Mouse (Mus musculus): ENCODE results near the gene Fn1. TPM values are rescaled to one million over a fixed set of nuclear protein-coding genes. Genes with fewer than 3 reads are reported as not detected.
A peak's percentile ranks its signal among the peaks of the same experiment; 100 is the strongest.

Fn1 gene
- polyA plus RNA-seq, 1 experiment from 2014 or later = 191 TPM

DNA sequence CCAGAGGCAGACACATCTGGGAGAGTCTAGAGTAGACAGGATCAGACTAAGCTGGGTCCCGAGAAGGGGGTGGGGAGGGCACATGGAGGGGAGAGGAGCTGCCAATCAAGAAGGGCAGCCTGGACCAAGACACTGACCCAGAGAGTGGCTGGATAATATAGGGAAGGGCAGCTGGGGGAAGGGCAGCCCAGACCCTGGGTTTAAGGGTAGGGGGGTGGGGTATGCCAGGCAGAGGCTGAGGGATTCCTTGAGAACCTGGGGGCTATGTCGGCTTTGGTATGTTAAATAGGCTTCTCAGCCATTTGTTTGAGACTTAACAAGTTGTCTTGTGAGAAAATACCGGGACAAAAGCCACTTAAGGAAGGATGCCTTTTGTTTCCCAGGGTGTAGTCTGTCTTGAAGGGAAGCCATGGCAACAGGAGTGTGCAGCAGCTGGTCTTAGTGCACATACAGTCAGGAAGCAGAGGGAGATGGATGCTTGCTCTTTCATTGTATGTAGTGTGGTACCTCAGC lies 20.5 kb upstream of the Fn1 start:
- H3K4me1 ChIP-seq = peaks cover 8% of the 10 kb centered on the region
- peak overlapping the region; percentile 25; the same call in 1 of the 2 replicates for H3K27ac ChIP-seq
- WGBS = 6% methylated on average over 3 of the region's 3 CpGs
- no peaks in the 10 kb centered on the region for H3K27me3 ChIP-seq (ENCODE audit: low read depth, poor library complexity, severe bottlenecking)
- H3K4me3 ChIP-seq = no peak overlapping the region
- no peaks in the 10 kb centered on the region for H3K36me3 ChIP-seq
- no peaks in the 10 kb centered on the region for H3K9me3 ChIP-seq (replicated peaks)
- no peak for DNase-seq (ENCODE audit: low spot score)

DNA sequence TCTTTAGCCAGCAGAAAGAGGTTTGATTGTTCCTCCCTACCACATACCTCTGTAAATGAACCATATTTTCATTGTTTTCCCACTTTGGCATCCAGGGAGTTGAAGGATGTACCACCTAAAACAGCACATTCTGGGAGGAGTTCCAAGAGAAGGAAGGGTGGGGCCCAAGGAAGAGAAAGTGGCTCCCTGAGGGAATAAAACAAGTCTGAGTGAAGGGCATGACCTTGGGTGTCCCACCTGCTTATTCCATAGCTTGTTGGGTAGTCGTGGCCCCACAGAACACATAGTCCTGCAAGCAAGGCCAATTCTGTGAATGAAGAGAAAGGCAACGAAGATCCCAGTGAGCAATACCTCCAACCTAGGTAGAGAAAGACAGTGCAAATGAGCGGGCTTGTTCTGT lies 19.3 kb upstream of the Fn1 start:
- Histone ChIP-seq H3K27me3 (ENCODE audit: low read depth, poor library complexity, severe bottlenecking) (no peaks in the 10 kb centered on the region), H3K27ac (no peak overlapping the region), H3K36me3 (no peaks in the 10 kb centered on the region), H3K9me3 (replicated peaks) (no peaks in the 10 kb centered on the region), H3K4me1 (peaks cover 8% of the 10 kb centered on the region), H3K4me3 (no peak overlapping the region)
- 87% methylated on average over 3 of the region's 3 CpGs for WGBS
- no peak for DNase-seq (ENCODE audit: low spot score)

DNA sequence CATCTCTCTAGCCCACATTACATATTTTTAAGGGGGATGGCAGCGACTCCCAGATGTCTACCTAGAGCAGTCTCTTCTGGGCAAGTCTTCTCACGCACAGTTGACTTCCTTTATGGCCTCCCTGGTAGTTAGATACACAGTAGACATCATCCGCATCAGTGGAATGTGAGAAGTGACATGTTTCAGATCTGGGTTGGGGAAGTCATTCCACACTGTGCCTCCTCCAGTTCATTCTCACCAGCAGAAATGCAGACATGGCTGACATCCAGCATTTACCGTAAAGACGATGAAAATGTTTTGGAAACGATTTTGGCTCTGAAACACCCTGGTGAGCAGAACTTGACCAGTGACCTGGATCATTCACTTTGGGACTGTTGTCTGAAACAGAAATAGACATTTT lies 10.2 kb upstream of the Fn1 start:
- 96% methylated on average over 6 of the region's 6 CpGs for WGBS
- Histone ChIP-seq H3K4me1 (0 out of 2 replicates have a peak, but pooled peaks cover 4% of the 10 kb centered on the region), H3K27me3 (ENCODE audit: low read depth, poor library complexity, severe bottlenecking) (no peaks in the 10 kb centered on the region), H3K4me3 (no peak overlapping the region), H3K36me3 (peaks cover 11% of the 10 kb centered on the region; the same call in 1 of the 2 replicates), H3K9me3 (replicated peaks) (0 out of 2 replicates have a peak, but pooled peaks cover 2% of the 10 kb centered on the region), H3K27ac (no peak overlapping the region)
- DNase-seq (ENCODE audit: low spot score) = no peak

DNA sequence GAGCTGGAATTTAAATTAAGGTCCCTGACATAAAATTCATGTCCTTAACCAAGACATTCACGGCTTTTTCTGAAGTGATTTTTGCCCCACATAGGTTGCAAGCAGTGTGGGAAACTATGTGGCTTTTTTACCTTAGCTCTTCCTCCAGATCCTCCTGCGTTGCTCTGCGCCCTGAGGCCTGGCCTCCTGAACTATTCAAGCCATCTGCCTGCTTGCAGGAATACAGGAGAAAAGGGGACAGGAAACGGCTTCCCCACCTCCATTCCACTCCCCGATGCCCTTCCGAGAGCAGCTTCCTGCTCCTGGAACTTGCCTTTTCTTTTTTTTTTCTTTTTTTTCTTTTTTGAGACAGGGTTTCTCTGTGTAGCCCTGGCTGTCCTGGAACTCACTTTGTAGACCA lies 5.6 kb upstream of the Fn1 start:
- Histone ChIP-seq H3K4me3 (no peak overlapping the region), H3K4me1 (peaks cover 28% of the 10 kb centered on the region), H3K9me3 (replicated peaks) (0 out of 2 replicates have a peak, but pooled peaks cover 2% of the 10 kb centered on the region), H3K36me3 (peaks cover 11% of the 10 kb centered on the region; the same call in 1 of the 2 replicates), H3K27me3 (ENCODE audit: low read depth, poor library complexity, severe bottlenecking) (no peaks in the 10 kb centered on the region), H3K27ac (no peak overlapping the region)
- DNase-seq (ENCODE audit: low spot score) = no peak
- 68% methylated on average over 6 of the region's 6 CpGs for WGBS

DNA sequence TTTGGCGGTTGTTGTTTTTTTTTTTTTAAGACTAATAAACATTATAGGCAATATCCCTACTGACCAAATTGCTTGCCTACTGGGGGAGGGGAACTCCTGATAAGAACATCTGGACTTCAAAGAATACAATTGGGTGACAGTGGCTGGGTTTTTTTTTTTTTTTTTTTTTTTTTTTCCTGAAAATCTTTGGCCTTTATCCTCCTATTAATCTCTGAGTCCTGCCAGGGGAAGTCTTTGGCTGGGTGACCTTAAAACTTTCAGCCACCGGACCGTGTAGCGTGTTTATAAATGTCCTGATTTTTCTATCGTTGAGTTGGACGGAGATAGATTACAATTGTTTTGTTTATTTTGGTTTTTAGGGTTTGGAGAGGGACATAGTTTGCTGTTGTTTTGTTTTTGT lies 3.3 kb upstream of the Fn1 start:
- no peak for DNase-seq (ENCODE audit: low spot score)
- Histone ChIP-seq H3K27ac (no peak overlapping the region), H3K9me3 (replicated peaks) (no peaks in the 10 kb centered on the region), H3K27me3 (ENCODE audit: low read depth, poor library complexity, severe bottlenecking) (no peaks in the 10 kb centered on the region), H3K4me3 (no peak overlapping the region), H3K4me1 (peaks cover 34% of the 10 kb centered on the region), H3K36me3 (no peaks in the 10 kb centered on the region)
- 46% methylated on average over 6 of the region's 6 CpGs for WGBS

DNA sequence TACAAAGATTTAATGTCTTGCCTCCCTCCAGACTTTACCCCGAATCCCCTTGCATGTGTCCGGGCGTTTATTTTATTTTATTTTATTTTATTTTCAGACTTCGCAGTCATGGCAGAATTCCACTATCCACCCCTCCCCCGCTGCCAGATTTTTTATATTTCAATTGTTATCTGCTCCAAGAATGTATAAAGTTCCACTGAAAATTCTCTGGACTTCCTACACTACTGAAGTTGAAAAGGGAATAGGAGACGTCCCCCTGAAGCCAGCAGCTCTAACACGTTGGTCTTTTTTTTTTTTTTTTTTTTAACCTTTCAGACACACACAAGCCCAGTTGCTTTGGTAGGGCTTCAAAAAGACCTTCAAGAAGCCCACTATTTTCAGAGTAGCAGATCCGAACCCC lies 1.2 kb upstream of the Fn1 start:
- Histone ChIP-seq H3K27ac (peak overlapping the region; percentile 98), H3K36me3 (peaks cover 17% of the 10 kb centered on the region), H3K4me3 (peak overlapping the region; percentile 84), H3K27me3 (ENCODE audit: low read depth, poor library complexity, severe bottlenecking) (no peaks in the 10 kb centered on the region), H3K4me1 (peaks cover 48% of the 10 kb centered on the region), H3K9me3 (replicated peaks) (no peaks in the 10 kb centered on the region)
- DNase-seq (ENCODE audit: low spot score) = no peak
- 14% methylated on average over 8 of the region's 8 CpGs for whole genome bisulfite sequencing

DNA sequence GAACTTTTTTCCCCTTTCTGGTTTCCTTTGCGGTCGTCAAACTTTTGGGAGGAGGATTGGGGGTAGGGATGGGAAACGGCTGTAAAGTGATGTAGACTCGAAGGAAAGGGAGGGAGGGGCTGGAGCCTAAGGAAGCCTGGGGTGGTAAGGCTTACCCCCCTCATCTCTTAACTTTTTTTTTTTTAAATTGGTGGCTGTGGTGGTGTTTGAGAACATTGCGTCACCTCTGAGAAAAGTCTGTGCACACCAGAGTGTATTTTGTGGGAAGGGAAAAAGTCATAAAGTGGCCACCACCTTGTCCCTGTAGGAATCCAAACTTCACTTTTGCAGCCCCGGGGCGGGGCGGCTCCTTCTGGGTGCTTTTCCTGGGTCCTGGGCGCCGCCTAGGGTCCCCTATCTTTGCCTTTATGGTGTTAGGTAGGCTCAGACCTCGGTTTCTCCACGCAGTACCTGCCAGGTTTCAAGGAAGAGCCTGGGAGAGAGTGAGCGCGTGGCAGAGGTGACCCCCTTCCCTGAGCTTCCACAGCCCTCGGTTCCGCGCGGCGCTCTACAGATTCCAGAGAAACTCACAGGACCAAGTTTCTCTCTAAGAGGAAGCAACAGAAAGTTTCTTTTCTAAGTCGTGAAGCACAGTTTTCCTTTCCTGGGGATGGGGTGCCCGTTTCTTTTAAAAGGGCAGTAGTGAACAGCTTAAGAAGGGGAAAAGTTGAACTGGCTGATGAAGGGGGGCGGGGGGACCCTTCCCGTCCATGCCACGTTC lies 580 bp upstream of the Fn1 start:
- Histone ChIP-seq H3K4me1 (peaks cover 47% of the 10 kb centered on the region), H3K4me3 (peak overlapping the region; percentile 84), H3K9me3 (replicated peaks) (no peaks in the 10 kb centered on the region), H3K27me3 (ENCODE audit: low read depth, poor library complexity, severe bottlenecking) (no peaks in the 10 kb centered on the region), H3K36me3 (peaks cover 24% of the 10 kb centered on the region), H3K27ac (peak overlapping the region; percentile 98)
- under 1% methylated on average over 24 of the region's 24 CpGs for WGBS
- peak; percentile 68 for DNase-seq (ENCODE audit: low spot score)

DNA sequence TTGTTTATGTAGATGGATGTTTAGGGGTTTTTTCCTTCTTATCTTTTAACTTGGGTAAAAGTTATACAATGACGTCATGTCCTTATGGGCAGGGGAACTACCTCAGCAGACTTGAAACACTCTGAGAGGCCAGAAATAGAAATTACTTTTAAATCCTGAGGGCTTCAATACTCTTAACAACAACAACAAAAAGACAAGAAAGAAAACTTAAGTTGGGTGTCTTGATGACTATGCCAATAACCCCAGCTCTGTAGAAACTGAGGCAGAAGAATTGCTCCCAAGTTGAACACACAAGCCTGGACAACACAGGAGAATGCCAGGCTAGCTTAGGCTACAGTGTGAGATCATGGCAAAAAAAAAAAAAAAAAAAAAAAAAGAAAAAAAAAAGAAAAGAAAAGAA lies 1.2 kb downstream of the Fn1 start:
- Histone ChIP-seq H3K27me3 (ENCODE audit: low read depth, poor library complexity, severe bottlenecking) (no peaks in the 10 kb centered on the region), H3K36me3 (peaks cover 41% of the 10 kb centered on the region), H3K27ac (peak overlapping the region; percentile 98; the same call in 1 of the 2 replicates), H3K4me1 (peaks cover 39% of the 10 kb centered on the region), H3K4me3 (peak overlapping the region; percentile 84), H3K9me3 (replicated peaks) (no peaks in the 10 kb centered on the region)
- WGBS = 34% methylated on average over 1 of the region's 1 CpGs
- DNase-seq (ENCODE audit: low spot score) = no peak

DNA sequence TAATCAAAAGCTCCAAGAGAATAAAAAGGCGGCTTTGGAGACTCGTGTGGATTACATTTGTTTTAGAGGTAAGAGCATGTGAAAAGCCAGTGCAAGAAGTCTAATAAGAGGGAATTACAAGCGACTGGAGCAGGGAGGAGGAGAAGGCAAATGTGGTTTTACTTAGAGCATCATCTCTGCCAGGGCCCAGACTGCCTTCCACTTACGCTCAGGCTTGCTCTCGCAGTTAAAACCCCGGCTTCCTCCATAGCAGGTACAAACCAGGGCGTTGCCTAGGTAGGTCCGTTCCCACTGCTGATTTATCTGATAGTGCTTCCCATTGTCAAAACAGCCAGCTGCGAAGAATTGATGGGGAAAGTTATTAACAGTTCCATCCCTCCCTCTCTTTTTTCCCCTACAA lies 1.7 kb downstream of the Fn1 start:
- H3K36me3 ChIP-seq = peaks cover 47% of the 10 kb centered on the region
- peak overlapping the region; percentile 84 for H3K4me3 ChIP-seq
- DNase-seq (ENCODE audit: low spot score) = peak; percentile 53
- no peaks in the 10 kb centered on the region for H3K9me3 ChIP-seq (replicated peaks)
- 25% methylated on average over 9 of the region's 9 CpGs for WGBS
- peaks cover 34% of the 10 kb centered on the region for H3K4me1 ChIP-seq
- peak overlapping the region; percentile 98 for H3K27ac ChIP-seq
- H3K27me3 ChIP-seq (ENCODE audit: low read depth, poor library complexity, severe bottlenecking) = no peaks in the 10 kb centered on the region

DNA sequence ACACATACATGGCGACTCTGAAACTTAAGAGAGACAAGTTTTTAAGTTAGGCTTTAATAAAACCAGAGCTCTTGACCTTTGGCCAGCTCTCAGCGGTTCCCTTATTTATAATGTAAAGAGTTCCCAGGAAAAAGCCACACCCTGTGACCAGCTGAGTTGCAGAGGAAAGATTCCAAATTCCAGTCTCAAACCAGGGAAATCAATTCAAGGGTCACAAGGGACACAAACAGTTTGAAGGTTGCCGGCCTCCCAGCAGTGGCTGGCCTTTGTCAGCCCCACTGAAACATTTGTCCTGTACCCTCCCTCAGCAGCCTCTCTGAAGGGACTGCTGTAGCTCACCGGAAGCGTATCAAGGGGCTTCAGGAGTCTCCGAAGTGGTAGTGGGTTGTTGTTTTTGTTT lies 2.3 kb downstream of the Fn1 start:
- Histone ChIP-seq H3K27ac (peak overlapping the region; percentile 73), H3K4me1 (peaks cover 28% of the 10 kb centered on the region), H3K27me3 (ENCODE audit: low read depth, poor library complexity, severe bottlenecking) (no peaks in the 10 kb centered on the region), H3K4me3 (peak overlapping the region; percentile 84), H3K36me3 (peaks cover 52% of the 10 kb centered on the region), H3K9me3 (replicated peaks) (no peaks in the 10 kb centered on the region)
- 29% methylated on average over 6 of the region's 6 CpGs for WGBS
- DNase-seq (ENCODE audit: low spot score) = no peak

DNA sequence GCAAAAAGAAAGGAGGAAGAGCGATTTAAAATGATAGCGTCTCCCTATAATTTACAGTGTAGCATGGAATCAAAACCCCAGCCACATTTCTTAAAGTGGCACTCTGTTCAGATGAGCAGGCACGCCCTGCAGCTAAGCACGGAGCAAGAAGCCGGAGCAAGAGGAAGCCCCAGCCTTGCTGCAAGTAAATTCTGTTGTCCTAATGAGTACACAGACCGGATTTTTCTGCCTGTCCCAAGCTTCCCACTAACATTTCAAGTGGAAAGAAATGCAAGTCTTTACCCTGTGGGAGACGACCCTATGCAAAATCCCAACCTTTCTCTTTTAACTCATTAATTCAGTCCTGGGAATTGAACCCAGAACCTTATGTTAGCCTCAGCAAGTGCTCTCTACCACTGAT lies 4.8 kb downstream of the Fn1 start:
- no peak overlapping the region for H3K4me3 ChIP-seq
- 90% methylated on average over 7 of the region's 7 CpGs for WGBS
- H3K27me3 ChIP-seq (ENCODE audit: low read depth, poor library complexity, severe bottlenecking) = no peaks in the 10 kb centered on the region
- H3K36me3 ChIP-seq = peaks cover 78% of the 10 kb centered on the region
- H3K4me1 ChIP-seq = peaks cover 20% of the 10 kb centered on the region
- DNase-seq (ENCODE audit: low spot score) = no peak
- no peaks in the 10 kb centered on the region for H3K9me3 ChIP-seq (replicated peaks)
- H3K27ac ChIP-seq = no peak overlapping the region

DNA sequence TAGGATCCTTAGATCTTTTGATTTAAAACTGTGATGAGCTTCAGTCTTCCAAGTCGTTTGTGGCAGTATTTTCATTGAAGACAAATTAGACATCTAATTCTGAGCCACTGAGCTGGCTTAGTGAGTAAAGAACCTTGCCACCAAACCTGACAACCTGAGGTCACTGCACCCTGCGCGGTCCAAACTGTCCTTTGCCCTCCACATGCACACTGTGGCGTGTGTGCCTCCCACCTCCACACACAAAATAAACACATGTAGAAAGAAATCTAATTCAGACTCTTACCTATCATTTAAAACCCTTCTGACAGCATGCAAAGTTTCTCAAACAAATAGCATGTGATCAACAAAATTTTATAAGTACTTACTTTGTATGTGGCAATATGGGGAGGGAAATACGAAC lies 6.2 kb downstream of the Fn1 start:
- Histone ChIP-seq H3K4me3 (no peak overlapping the region), H3K9me3 (replicated peaks) (no peaks in the 10 kb centered on the region), H3K27ac (no peak overlapping the region), H3K36me3 (peaks cover 92% of the 10 kb centered on the region), H3K27me3 (ENCODE audit: low read depth, poor library complexity, severe bottlenecking) (no peaks in the 10 kb centered on the region), H3K4me1 (peaks cover 18% of the 10 kb centered on the region)
- 89% methylated on average over 5 of the region's 5 CpGs for WGBS
- no peak for DNase-seq (ENCODE audit: low spot score)

DNA sequence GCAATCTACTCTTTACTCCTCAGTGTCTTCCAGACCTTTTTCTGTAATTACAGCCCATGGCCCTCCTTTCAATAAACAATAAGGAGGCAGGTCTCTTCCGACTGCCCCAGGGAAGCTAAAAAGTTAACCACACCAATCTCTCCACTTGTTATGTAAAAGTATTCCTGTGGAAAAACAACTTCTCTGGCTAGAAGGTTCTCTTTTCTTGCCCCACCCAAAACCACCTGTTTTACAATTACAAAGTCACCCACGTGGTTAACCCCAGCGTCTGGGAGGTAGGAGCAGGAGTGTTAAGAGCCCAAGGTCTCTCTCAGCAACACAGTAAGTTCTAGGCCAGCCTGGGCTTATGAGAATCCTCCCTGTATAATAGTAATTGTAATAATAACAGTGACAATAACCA lies 7.0 kb downstream of the Fn1 start:
- WGBS = 63% methylated on average over 3 of the region's 3 CpGs
- no peak overlapping the region for H3K4me3 ChIP-seq
- no peaks in the 10 kb centered on the region for H3K9me3 ChIP-seq (replicated peaks)
- H3K27ac ChIP-seq = no peak overlapping the region
- no peak for DNase-seq (ENCODE audit: low spot score)
- H3K27me3 ChIP-seq (ENCODE audit: low read depth, poor library complexity, severe bottlenecking) = no peaks in the 10 kb centered on the region
- H3K36me3 ChIP-seq = peaks cover 100% of the 10 kb centered on the region
- peaks cover 11% of the 10 kb centered on the region for H3K4me1 ChIP-seq
